Mouse (Mus musculus): ENCODE results near the gene 6030408B16Rik. TPM values are rescaled to one million over a fixed set of nuclear protein-coding genes. Genes with fewer than 3 reads are reported as not detected.

6030408B16Rik gene
- polyA plus RNA-seq, 1 experiment: 0.06 TPM

DNA sequence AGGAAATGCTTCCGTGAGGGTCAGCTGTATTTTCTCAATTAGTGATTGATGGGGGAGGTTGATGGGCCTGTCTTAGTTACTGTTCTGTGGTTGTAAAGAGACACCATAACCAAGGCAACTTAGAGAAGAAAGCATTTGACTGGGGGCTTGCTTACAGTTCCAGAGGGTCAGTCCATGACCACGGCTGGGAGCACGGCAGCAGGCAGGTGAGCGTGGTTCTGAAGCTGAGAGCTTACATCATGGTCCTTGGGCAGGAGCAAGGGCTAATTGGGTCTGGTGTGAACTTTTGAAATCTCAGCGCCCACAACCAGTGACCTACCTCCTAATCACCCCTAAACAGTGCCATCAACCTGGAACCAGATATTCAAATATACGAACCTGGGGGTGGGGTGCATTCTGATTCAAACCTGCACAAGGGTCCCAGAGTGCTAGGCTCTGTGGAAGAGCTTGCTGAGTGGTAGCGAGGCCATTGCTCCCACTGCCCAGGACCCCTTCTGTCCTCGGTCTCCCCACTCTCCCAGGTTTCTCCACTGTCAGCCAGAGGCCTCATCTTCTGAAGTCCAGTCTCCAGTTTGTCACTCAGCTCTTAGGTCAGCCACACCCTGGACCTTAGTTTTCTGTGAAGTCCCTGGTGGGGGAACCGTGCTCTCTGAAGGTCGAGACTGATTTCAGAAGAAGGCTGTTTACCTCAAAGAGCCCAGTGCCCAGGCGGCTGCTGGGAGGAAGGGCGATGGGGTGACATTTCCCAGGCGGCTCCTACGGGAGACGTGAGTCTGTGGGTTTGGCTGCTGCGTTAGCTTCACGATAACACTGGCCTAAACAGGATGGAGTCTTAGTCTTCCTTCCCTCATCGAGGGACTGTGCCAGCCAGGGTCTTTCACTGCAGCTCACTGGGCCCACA lies 24.2 kb downstream of the 6030408B16Rik start:
- Histone ChIP-seq H3ac (ENCODE audit: control insufficient read depth, insufficient read length, low read depth) (no peak overlapping the region), H3K4me3 (ENCODE audit: insufficient read depth, poor library complexity, severe bottlenecking) (no peak overlapping the region), H3K36me3 (ENCODE audit: control insufficient read depth, insufficient read depth) (no peaks in the 10 kb centered on the region), H3K27me3 (ENCODE audit: control insufficient read depth, insufficient read depth, insufficient read length) (no peaks in the 10 kb centered on the region), H3K79me3 (ENCODE audit: low read depth) (no peaks in the 10 kb centered on the region), H3K79me2 (ENCODE audit: control insufficient read depth, insufficient read depth) (no peaks in the 10 kb centered on the region)
- TF ChIP-seq MYOG (IDR thresholded peaks at IDR 0.05; ENCODE audit: control insufficient read depth, extremely low read depth, insufficient read length) (no peak), CTCF (IDR thresholded peaks at IDR 0.05; ENCODE audit: control insufficient read depth, insufficient read depth, insufficient read length) (no peak), MAX (IDR thresholded peaks at IDR 0.05) (no peak), FOSL1 (IDR thresholded peaks at IDR 0.05; ENCODE audit: insufficient read depth, low read length, poor library complexity, severe bottlenecking) (no peak), CEBPB (IDR thresholded peaks at IDR 0.05; ENCODE audit: low read depth) (no peak), USF1 (IDR thresholded peaks at IDR 0.05; ENCODE audit: low read depth) (no peak), MYOD1 (IDR thresholded peaks at IDR 0.05; ENCODE audit: control insufficient read depth, insufficient read length, low read depth) (no peak)

DNA sequence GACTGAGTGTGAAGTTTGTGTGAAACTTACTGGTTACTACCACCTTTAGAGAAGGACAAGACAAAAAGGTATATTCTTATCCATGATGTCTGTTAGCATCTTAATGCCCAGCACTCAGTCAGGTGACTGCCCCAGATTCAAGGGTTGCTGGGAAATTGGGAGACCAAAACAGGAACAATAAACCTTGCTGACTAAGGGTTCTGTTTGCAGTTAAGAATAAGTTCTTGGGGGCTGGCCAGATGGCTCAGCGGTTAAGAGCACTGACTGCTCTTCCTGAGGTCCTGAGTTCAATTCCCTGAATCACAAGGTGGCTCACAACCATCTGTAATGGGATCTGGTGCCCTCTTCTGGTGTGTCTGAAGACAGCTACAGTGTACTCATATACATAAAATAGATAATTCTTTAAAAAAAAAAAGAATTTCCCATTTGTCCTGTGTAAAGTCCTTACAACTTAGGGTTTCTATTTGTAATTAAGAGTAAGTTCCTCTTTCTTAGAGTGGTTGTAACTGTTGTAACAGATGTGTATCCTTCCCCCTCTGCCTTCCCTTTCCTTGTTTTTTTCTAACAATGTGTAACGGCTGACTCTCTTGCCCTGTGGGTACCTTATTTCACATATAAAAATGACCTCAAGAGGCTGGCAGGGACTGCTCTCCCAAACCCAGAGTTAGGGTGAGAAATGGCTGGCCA lies 24.9 kb downstream of the 6030408B16Rik start:
- Histone ChIP-seq H3K79me3 (ENCODE audit: low read depth) (no peaks in the 10 kb centered on the region), H3K79me2 (ENCODE audit: control insufficient read depth, insufficient read depth) (no peaks in the 10 kb centered on the region), H3K4me3 (ENCODE audit: insufficient read depth, poor library complexity, severe bottlenecking) (no peak overlapping the region), H3ac (ENCODE audit: control insufficient read depth, insufficient read length, low read depth) (no peak overlapping the region), H3K27me3 (ENCODE audit: control insufficient read depth, insufficient read depth, insufficient read length) (no peaks in the 10 kb centered on the region), H3K36me3 (ENCODE audit: control insufficient read depth, insufficient read depth) (no peaks in the 10 kb centered on the region)
- no peak for TF ChIP-seq USF1 (IDR thresholded peaks at IDR 0.05; ENCODE audit: low read depth)
- TF ChIP-seq CTCF (IDR thresholded peaks at IDR 0.05; ENCODE audit: control insufficient read depth, insufficient read depth, insufficient read length): no peak
- TF ChIP-seq MAX (IDR thresholded peaks at IDR 0.05): no peak
- no peak for TF ChIP-seq CEBPB (IDR thresholded peaks at IDR 0.05; ENCODE audit: low read depth)
- no peak for TF ChIP-seq FOSL1 (IDR thresholded peaks at IDR 0.05; ENCODE audit: insufficient read depth, low read length, poor library complexity, severe bottlenecking)
- TF ChIP-seq MYOD1 (IDR thresholded peaks at IDR 0.05; ENCODE audit: control insufficient read depth, insufficient read length, low read depth): no peak

DNA sequence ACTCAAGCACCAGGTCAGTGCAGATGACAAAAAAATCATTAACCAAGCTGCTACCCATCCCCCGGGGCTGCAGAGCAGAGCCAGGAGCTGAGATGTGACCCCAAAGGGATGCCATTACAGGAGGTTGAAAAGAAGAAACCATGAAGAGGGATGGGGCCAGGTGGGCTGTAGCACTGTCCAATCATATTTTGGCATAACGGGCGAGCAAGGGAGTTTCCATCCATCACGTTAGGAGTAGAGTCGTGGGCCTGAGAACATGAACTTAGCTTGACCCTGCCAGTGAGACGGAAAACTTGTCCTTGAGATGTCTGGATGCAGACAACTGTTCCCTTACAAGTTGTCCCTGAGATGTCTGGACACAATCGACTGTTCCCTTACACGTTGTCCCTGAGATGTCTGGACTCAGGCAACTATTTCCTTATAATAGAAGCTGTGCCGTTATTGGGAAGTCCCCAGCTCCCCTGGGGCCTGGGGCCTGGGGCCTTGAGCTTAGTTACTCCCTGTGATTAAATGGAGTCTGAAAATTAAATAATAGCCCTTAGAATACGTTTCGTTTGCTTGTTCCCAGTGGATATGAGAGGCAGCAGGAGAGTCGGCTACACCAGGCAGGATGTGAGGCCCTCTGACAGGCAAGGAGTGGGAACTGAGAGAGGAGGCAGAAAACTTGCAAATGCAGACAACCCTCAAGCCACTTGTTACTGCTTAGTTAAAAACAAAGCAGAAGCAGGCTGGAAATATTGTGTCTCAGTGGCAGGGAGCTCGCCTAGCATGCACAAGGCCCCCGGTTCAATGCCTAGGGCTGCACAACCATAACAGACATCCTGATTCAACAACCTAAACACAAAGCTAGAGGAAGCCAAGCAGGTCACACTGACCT lies 26.1 kb downstream of the 6030408B16Rik start:
- H3K36me3 ChIP-seq (ENCODE audit: control insufficient read depth, insufficient read depth): no peaks in the 10 kb centered on the region
- H3K79me3 ChIP-seq (ENCODE audit: low read depth): no peaks in the 10 kb centered on the region
- no peak overlapping the region for H3K4me3 ChIP-seq (ENCODE audit: insufficient read depth, poor library complexity, severe bottlenecking)
- H3K27me3 ChIP-seq (ENCODE audit: control insufficient read depth, insufficient read depth, insufficient read length): no peaks in the 10 kb centered on the region
- no peak for TF ChIP-seq CTCF (IDR thresholded peaks at IDR 0.05; ENCODE audit: control insufficient read depth, insufficient read depth, insufficient read length)
- no peak for TF ChIP-seq MYOG (IDR thresholded peaks at IDR 0.05; ENCODE audit: control insufficient read depth, extremely low read depth, insufficient read length)
- TF ChIP-seq MYOD1 (IDR thresholded peaks at IDR 0.05; ENCODE audit: control insufficient read depth, insufficient read length, low read depth): no peak
- TF ChIP-seq USF1 (IDR thresholded peaks at IDR 0.05; ENCODE audit: low read depth): no peak
- no peak for TF ChIP-seq MAX (IDR thresholded peaks at IDR 0.05)
- no peak for TF ChIP-seq CEBPB (IDR thresholded peaks at IDR 0.05; ENCODE audit: low read depth)
- TF ChIP-seq FOSL1 (IDR thresholded peaks at IDR 0.05; ENCODE audit: insufficient read depth, low read length, poor library complexity, severe bottlenecking): no peak
- no peaks in the 10 kb centered on the region for H3K79me2 ChIP-seq (ENCODE audit: control insufficient read depth, insufficient read depth)
- H3ac ChIP-seq (ENCODE audit: control insufficient read depth, insufficient read length, low read depth): no peak overlapping the region

DNA sequence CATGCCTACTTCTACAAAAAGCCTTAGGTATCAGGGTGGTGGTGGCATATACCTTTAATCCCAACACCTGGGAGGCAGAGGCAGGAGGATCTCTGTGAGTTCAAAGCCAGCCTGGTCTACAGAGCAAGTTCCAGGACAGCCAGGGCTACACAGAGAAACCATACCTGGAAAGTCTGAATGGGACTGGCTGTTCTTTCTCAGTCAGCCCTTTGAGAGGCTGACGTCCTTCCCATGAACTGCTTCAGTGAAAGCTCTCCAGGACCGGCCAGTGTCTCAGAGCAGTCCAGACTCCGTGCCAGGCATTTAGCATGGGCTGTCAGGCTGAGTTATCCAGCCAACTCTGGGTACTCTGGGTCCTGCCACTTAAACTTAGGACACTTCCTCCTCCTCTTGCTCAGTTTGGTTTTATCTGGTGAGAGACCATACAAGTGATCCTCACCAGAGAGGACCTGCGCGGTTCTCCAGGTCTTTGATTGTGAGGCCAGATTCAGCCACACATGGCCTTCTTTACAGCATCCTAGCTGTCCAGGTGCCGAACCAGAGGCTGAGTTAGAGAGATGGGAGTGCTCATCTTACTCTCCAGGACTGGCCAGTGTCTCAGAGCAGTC lies 27.1 kb downstream of the 6030408B16Rik start:
- Histone ChIP-seq H3K79me3 (ENCODE audit: low read depth) (no peaks in the 10 kb centered on the region), H3K36me3 (ENCODE audit: control insufficient read depth, insufficient read depth) (no peaks in the 10 kb centered on the region), H3ac (ENCODE audit: control insufficient read depth, insufficient read length, low read depth) (peak overlapping the region; percentile 28), H3K27me3 (ENCODE audit: control insufficient read depth, insufficient read depth, insufficient read length) (no peaks in the 10 kb centered on the region), H3K4me3 (ENCODE audit: insufficient read depth, poor library complexity, severe bottlenecking) (no peak overlapping the region), H3K79me2 (ENCODE audit: control insufficient read depth, insufficient read depth) (no peaks in the 10 kb centered on the region)
- TF ChIP-seq MYOG (IDR thresholded peaks at IDR 0.05; ENCODE audit: control insufficient read depth, extremely low read depth, insufficient read length) (no peak), MAX (IDR thresholded peaks at IDR 0.05) (no peak), USF1 (IDR thresholded peaks at IDR 0.05; ENCODE audit: low read depth) (no peak), CEBPB (IDR thresholded peaks at IDR 0.05; ENCODE audit: low read depth) (no peak), MYOD1 (IDR thresholded peaks at IDR 0.05; ENCODE audit: control insufficient read depth, insufficient read length, low read depth) (no peak), CTCF (IDR thresholded peaks at IDR 0.05; ENCODE audit: control insufficient read depth, insufficient read depth, insufficient read length) (no peak), FOSL1 (IDR thresholded peaks at IDR 0.05; ENCODE audit: insufficient read depth, low read length, poor library complexity, severe bottlenecking) (no peak)

DNA sequence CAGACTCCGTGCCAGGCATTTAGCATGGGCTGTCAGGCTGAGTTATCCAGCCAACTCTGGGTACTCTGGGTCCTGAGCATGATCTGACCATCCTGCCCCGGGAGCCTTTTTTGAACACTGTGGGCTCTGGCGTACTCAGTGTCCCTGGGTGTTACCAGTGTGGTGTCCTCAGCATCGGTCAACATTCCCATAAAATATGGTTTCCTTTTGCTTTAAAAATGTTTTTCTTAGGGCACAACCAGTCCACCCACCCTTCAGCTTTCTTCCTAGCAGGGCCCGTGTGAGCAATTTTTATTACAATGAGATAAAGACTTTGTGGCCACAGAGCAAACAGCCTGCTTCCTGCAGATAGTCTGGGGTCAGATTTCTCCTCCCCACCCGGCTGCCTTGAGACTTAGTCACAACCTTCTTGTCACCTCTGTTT lies 27.6 kb downstream of the 6030408B16Rik start:
- Histone ChIP-seq H3K4me3 (ENCODE audit: insufficient read depth, poor library complexity, severe bottlenecking) (no peak overlapping the region), H3K36me3 (ENCODE audit: control insufficient read depth, insufficient read depth) (no peaks in the 10 kb centered on the region)
- TF ChIP-seq FOSL1 (IDR thresholded peaks at IDR 0.05; ENCODE audit: insufficient read depth, low read length, poor library complexity, severe bottlenecking) (no peak), MAX (IDR thresholded peaks at IDR 0.05) (peak; percentile 82), USF1 (IDR thresholded peaks at IDR 0.05; ENCODE audit: low read depth) (no peak), MYOG (IDR thresholded peaks at IDR 0.05; ENCODE audit: control insufficient read depth, extremely low read depth, insufficient read length) (no peak), CEBPB (IDR thresholded peaks at IDR 0.05; ENCODE audit: low read depth) (no peak), MYOD1 (IDR thresholded peaks at IDR 0.05; ENCODE audit: control insufficient read depth, insufficient read length, low read depth) (peak; percentile 40)

More for the DNA sequence above, 27.6 kb downstream of the 6030408B16Rik start:
- Histone ChIP-seq H3K27me3 (ENCODE audit: control insufficient read depth, insufficient read depth, insufficient read length) (no peaks in the 10 kb centered on the region), H3ac (ENCODE audit: control insufficient read depth, insufficient read length, low read depth) (no peak overlapping the region), H3K79me2 (ENCODE audit: control insufficient read depth, insufficient read depth) (no peaks in the 10 kb centered on the region), H3K79me3 (ENCODE audit: low read depth) (no peaks in the 10 kb centered on the region)

All from C2C12 (cell line).